ENCODE assay signal across 12 mouse cellular contexts in the genomic region with DNA sequence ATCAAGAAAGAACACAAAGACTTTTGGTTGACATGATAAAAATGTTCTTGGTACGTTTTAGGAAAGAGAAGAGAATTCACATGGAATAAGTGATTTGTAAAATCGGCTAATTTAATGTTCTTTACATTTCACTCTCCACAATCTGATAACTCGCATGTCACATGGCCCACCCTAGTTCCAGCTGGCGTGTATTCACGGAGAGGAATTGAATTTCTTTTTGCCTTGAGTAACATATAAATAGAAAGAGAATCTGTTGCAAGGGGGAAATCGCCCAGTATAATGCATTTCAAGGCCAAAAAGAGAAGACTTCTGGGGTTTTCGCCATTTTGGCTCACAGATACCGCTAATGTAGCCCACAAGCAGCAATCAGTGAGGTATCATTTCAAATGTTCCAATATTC.
"Had no signal": no experiment of that assay in that cellular context is flagged by ENCODE, and none has a peak within 500 bp of the region (broad histone marks: within the 10 kb centered on the region; RNA-seq: fewer than 3 reads in every experiment).

No protein-coding gene starts in this region.

- H3K9me3 ChIP-seq: kidney, embryonic 15.5 days; limb, embryonic 13.5 days; midbrain, embryonic 12.5 days had no signal

- H3K4me1 ChIP-seq: kidney, embryonic 15.5 days had no signal

- ATAC-seq: intestine, embryonic 16.5 days; midbrain, embryonic 16.5 days had no signal

- DNase-seq: kidney, adult 2 months; kidney, postnatal 14 days; lung, adult 2 months; thymus, adult 18-20 months; thymus, postnatal 14 days had no signal

- H3K36me3 ChIP-seq: limb, embryonic 13.5 days; midbrain, embryonic 12.5 days had no signal

- H3K27ac ChIP-seq: kidney, embryonic 15.5 days; limb, embryonic 13.5 days; liver, embryonic 14.5 days; midbrain, embryonic 12.5 days; stomach, postnatal 0 days had no signal

- H3K4me3 ChIP-seq: kidney, embryonic 15.5 days; limb, embryonic 13.5 days; midbrain, embryonic 12.5 days had no signal

- H3K27me3 ChIP-seq: kidney, embryonic 15.5 days; limb, embryonic 13.5 days; midbrain, embryonic 12.5 days had no signal

- H3K4me2 ChIP-seq: kidney, embryonic 15.5 days; limb, embryonic 13.5 days; midbrain, embryonic 12.5 days had no signal

- H3K9ac ChIP-seq: kidney, embryonic 15.5 days; limb, embryonic 13.5 days; liver, embryonic 14.5 days; midbrain, embryonic 12.5 days had no signal
